Mouse (Mus musculus) G1E (cell line): ENCODE results near the gene Rtraf. TPM values are rescaled to one million over a fixed set of nuclear protein-coding genes. Genes with fewer than 3 reads are reported as not detected.

Experiments
- ATAC-seq: 2 replicates; pipeline ENCODE4 v1.8.0; 2016; ENCODE audit warnings: mild to moderate bottlenecking; ENCODE audit not compliant: insufficient number of reproducible peaks, poor library complexity, low FRiP score, severe bottlenecking; ENCODE audit errors: extremely low read depth
- DNase-seq: peaks from one replicate; pipeline ENCODE4 v3.0.0; 2012; ENCODE audit warnings: low spot score
- H3K27me3 ChIP-seq: 2 replicates; pipeline ENCODE4 v1.6.1; 2012; ENCODE audit warnings: mild to moderate bottlenecking, low read length, inconsistent platforms; ENCODE audit not compliant: insufficient read depth
- H3K36me3 ChIP-seq: replicated peaks from 2 replicates; pipeline ENCODE3; 2012; ENCODE audit warnings: mild to moderate bottlenecking, inconsistent platforms
- H3K4me1 ChIP-seq: 2 replicates; pipeline ENCODE4 v1.6.1; 2012; ENCODE audit warnings: low read depth, low read length, inconsistent platforms, mixed read lengths; ENCODE audit not compliant: insufficient read depth
- H3K4me3 ChIP-seq: 2 replicates; pipeline ENCODE4 v1.5.1; 2012; ENCODE audit warnings: low read depth, mild to moderate bottlenecking, inconsistent platforms, low read length, moderate library complexity, mixed read lengths
- H3K9me3 ChIP-seq: replicated peaks from 2 replicates; pipeline ENCODE4 v1.6.1; 2012; ENCODE audit warnings: inconsistent platforms
- CTCF ChIP-seq: IDR thresholded peaks from 2 replicates; pipeline ENCODE4 v1.5.1; 2012; ENCODE audit warnings: low read depth, low read length, inconsistent platforms, mixed read lengths
- GATA1 ChIP-seq: IDR thresholded peaks from 2 replicates; pipeline ENCODE4 v1.6.1; 2012; ENCODE audit warnings: borderline replicate concordance, low read length, inconsistent platforms, mixed read lengths
- GATA2 ChIP-seq: IDR thresholded peaks from 2 replicates; pipeline ENCODE4 v1.6.1; 2012; ENCODE audit warnings: low read depth, low read length, inconsistent platforms, borderline replicate concordance
- POLR2AphosphoS5 ChIP-seq: IDR thresholded peaks from 2 replicates; pipeline ENCODE4 v1.6.1; 2012; ENCODE audit warnings: low read depth, low read length, inconsistent platforms; ENCODE audit not compliant: insufficient replicate concordance
- TAL1 ChIP-seq: conservative IDR thresholded peaks from 2 replicates; pipeline ENCODE4 v1.6.1; 2012; ENCODE audit warnings: low read depth, low read length, inconsistent platforms, mixed read lengths
- polyA plus RNA-seq: library from polyadenylated mRNA; stranded (reverse); fragments of >175 nt; gene quantifications from 2 replicates; pipeline ENCODE4 v1.2.3, GENCODE M21; 2012
- total RNA-seq, 2 experiments: library from RNA; stranded (forward) in 1 of 2; stranded (reverse) in 1 of 2; fragments of 200-1000 nt in 1 of 2; fragments of >200 nt in 1 of 2; fragmentation: Nextera tagmentation in 1 of 2; gene quantifications; 2 replicates each; pipeline ENCODE4 v1.2.3; 2014 to 2017

Rtraf gene
- total and polyA plus RNA-seq, 3 experiments, result 120 to 269 (median 161) TPM

DNA sequence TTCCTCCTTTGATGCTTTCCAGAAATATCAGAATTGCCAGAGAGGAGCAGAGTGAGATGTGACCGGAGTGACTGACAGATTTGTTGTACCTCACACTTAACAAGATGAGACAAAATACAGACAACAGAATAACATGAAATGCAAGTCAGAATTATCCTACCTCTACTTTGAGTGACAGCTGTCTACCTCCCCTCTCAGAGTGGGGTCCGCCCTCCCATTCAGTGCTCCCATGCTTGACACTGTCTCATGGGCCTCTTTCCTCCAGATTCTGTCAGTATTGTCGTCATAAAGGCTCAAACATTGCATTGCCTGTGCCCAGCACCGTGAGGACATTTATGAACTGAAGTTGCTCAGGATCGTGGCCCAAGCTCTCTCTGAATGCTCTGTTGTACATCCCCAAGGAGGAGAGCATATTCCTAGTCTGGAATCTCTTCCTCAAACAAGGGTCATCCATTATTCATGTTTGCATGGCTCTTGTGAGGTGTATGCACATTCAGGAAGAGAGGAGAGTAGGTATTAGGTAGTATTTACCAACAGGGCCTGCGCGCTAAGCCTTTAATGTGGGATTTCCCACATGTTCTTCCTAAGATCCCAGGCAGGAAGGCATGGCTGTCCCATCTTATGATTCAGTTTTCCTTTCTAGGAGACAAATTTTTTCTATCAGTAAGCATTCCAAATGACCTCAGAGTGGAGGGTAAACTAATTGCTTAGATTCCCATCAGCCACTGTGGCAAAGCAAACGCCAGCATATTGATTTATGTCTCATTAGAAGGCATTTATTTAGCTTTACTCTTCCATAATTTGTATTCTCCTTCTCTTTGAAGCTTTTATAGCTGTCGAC is 57.9 kb downstream of the Rtraf start:
- H3K4me3 ChIP-seq, result no peak overlapping the region; the same call in 1 of the 2 replicates
- TF ChIP-seq GATA2, result no peak
- no peak for TF ChIP-seq CTCF
- TF ChIP-seq GATA1, result no peak
- no peak for TF ChIP-seq TAL1
- TF ChIP-seq POLR2AphosphoS5, result no peak
- H3K27me3 ChIP-seq, result 0 out of 2 replicates have a peak, but pooled peaks cover 5% of the 10 kb centered on the region
- no peaks in the 10 kb centered on the region for H3K9me3 ChIP-seq
- no peak for DNase-seq
- H3K4me1 ChIP-seq, result peaks cover 60% of the 10 kb centered on the region
- no peak for ATAC-seq
- H3K36me3 ChIP-seq, result no peaks in the 10 kb centered on the region

DNA sequence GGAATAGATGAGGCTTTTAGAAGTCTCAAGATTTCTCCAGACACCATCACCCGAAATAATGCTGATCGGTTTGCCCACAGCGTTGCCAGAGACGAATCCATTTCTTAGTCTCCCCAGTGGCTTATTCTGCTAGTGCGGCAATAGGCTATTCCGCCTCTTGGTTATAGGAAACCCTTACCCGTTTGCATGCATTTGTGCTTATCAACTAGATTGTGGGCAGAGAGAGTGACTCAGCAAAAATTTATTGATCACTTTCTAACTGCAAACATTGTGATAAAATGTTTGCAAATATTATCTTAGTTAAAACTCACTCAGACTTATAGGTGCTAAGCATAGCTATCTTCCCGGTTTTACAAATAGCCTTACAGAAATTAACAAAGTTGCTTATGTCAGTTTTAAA is 59.3 kb downstream of the Rtraf start:
- H3K36me3 ChIP-seq, result no peaks in the 10 kb centered on the region
- TF ChIP-seq TAL1, result no peak
- TF ChIP-seq GATA1, result no peak
- no peak for TF ChIP-seq POLR2AphosphoS5
- no peak for TF ChIP-seq CTCF
- no peak for TF ChIP-seq GATA2
- no peaks in the 10 kb centered on the region for H3K9me3 ChIP-seq
- no peak overlapping the region; the same call in 1 of the 2 replicates for H3K4me3 ChIP-seq
- DNase-seq (peak; percentile 45), ATAC-seq (peak; percentile 65)
- peaks cover 5% of the 10 kb centered on the region; the same call in 1 of the 2 replicates for H3K27me3 ChIP-seq
- H3K4me1 ChIP-seq, result peaks cover 70% of the 10 kb centered on the region

DNA sequence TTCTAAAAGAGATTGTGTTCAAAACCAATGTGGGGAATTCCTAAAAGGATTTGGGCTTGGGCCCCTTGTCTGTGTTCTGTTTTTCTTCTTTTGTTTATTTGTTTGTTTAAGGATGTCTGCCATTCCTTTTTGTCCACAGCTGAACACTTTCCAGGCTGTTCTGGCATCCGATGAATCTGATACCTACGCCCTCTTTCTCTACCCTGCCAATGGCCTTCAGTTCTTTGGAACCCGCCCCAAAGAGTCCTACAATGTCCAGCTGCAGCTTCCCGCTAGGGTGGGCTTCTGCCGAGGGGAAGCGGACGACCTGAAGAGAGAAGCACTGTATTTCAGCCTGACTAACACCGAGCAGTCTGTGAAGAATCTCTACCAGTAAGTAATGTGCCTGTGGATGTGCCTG is 60.1 kb downstream of the Rtraf start:
- no peak for TF ChIP-seq GATA1
- no peak for TF ChIP-seq POLR2AphosphoS5
- TF ChIP-seq CTCF, result no peak
- no peak for TF ChIP-seq GATA2
- TF ChIP-seq TAL1, result no peak
- Histone ChIP-seq H3K9me3 (no peaks in the 10 kb centered on the region), H3K4me3 (no peak overlapping the region), H3K4me1 (peaks cover 73% of the 10 kb centered on the region), H3K27me3 (peaks cover 10% of the 10 kb centered on the region; the same call in 1 of the 2 replicates), H3K36me3 (no peaks in the 10 kb centered on the region)
- no peak for DNase-seq
- ATAC-seq, result no peak

DNA sequence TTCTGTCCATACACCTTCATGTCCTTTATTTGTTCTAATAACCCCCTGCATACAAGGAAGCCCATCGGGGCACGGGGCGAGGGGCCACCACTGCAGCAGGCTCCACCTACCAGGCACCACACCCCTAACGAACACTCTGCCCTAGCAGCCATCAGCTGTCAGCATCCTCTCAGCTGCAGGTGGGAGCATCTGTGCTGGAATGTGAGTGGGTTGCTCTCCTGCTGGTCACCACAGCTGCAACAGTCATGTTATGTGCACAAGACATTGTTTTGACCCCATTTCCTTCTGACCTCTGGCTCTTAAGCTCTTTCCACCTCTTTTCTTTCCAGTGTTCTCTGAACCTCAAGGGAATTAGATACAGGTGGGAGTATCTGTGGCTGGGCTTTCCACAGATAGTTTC is 61.6 kb downstream of the Rtraf start:
- Histone ChIP-seq H3K9me3 (no peaks in the 10 kb centered on the region), H3K36me3 (no peaks in the 10 kb centered on the region), H3K27me3 (peaks cover 12% of the 10 kb centered on the region; the same call in 1 of the 2 replicates), H3K4me3 (peak overlapping the region; percentile 55; the same call in 1 of the 2 replicates), H3K4me1 (peaks cover 71% of the 10 kb centered on the region)
- ATAC-seq (no peak), DNase-seq (no peak)
- no peak for TF ChIP-seq POLR2AphosphoS5

Other genes with a start within 250 kb of the Rtraf start
- not detected in 2 replicates for gene Gm2237, start 238.7 kb downstream of the Rtraf start, total RNA-seq (2014; fragmentation: Nextera tagmentation)
- 0.16 and 0.17 TPM in 2 replicates for gene Gm2237, start 238.7 kb downstream of the Rtraf start, total RNA-seq (2017)
- gene Gm2237, start 238.7 kb downstream of the Rtraf start, polyA plus RNA-seq, result not detected in 2 replicates
- gene Gm5458, start 221.2 kb downstream of the Rtraf start, total RNA-seq (2014; fragmentation: Nextera tagmentation), result not detected in 2 replicates
- gene Gm5458, start 221.2 kb downstream of the Rtraf start, total RNA-seq (2017), result 0.16 TPM in 1 of 2 replicates, not detected in the other
- gene Gm5458, start 221.2 kb downstream of the Rtraf start, polyA plus RNA-seq, result not detected in 2 replicates
- not detected in 2 replicates for gene Nid2, start 72.6 kb downstream of the Rtraf start, total RNA-seq (2014; fragmentation: Nextera tagmentation)
- gene Nid2, start 72.6 kb downstream of the Rtraf start, total RNA-seq (2017), result 0.06 and 0.33 TPM in 2 replicates
- gene Nid2, start 72.6 kb downstream of the Rtraf start, polyA plus RNA-seq, result 0.02 and 0.08 TPM in 2 replicates
- 85.9 and 90.4 TPM in 2 replicates for gene Gng2, start 153.8 kb upstream of the Rtraf start, total RNA-seq (2014; fragmentation: Nextera tagmentation)
- 280 and 293 TPM in 2 replicates for gene Gng2, start 153.8 kb upstream of the Rtraf start, total RNA-seq (2017)
- gene Gng2, start 153.8 kb upstream of the Rtraf start, polyA plus RNA-seq, result 3.4 and 4.3 TPM in 2 replicates